Mouse (Mus musculus): ENCODE results near the gene Plxnb2. TPM values are rescaled to one million over a fixed set of nuclear protein-coding genes. Genes with fewer than 3 reads are reported as not detected.

The Plxnb2 gene
- total RNA-seq, 1 experiment = 116 TPM

DNA sequence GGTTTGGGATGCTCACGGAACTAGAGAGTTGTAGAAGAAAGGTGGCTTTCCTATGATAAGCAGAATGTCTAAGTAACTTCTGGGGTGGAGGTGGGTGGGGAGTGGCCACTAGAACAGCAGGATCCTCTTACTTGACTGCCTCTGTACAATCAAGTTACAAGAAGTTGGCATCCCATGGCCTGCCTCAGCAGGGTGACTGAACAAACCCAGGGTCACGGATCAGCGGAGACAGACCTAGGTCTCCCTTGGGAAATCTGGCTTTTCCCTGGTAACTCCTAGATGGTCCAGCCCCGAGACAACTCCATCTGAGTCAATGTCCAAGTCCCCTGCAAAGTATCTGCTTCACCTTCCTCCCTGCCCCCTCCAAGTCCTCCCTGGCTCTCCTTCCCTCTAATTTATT lies 32.7 kb downstream of the Plxnb2 start:
- no peak for TF ChIP-seq CHD2 (IDR thresholded peaks at IDR 0.05; ENCODE audit: low read depth, low read length)
- TF ChIP-seq ZNF384 (IDR thresholded peaks at IDR 0.05; ENCODE audit: low read depth, low read length) = no peak
- TF ChIP-seq ZC3H11A (IDR thresholded peaks at IDR 0.05; ENCODE audit: borderline replicate concordance, low read depth, low read length) = no peak
- TF ChIP-seq HCFC1 (IDR thresholded peaks at IDR 0.05; ENCODE audit: borderline replicate concordance, insufficient read depth, low read length) = no peak
- no peak for TF ChIP-seq MAFK (IDR thresholded peaks at IDR 0.05; ENCODE audit: insufficient read depth, low read depth, low read length)
- Histone ChIP-seq H3K9ac (ENCODE audit: insufficient read depth, low read depth, low read length, poor library complexity, severe bottlenecking) (no peak overlapping the region), H3K27ac (ENCODE audit: insufficient read depth, low read depth, low read length, poor library complexity, severe bottlenecking) (no peak overlapping the region), H3K4me1 (ENCODE audit: control insufficient read depth in 2 of 2, insufficient read depth in 2 of 2, low read length in 2 of 2, poor library complexity in 1 of 2) (peaks cover 0 to 31% of the 10 kb centered on the region in 2 experiments; a peak in 3 of 4 replicates), H3K36me3 (ENCODE audit: control insufficient read depth, insufficient read depth, low read length, poor library complexity, severe bottlenecking) (peaks cover 4% of the 10 kb centered on the region; the same call in 1 of the 2 replicates), H3K4me3 (ENCODE audit: insufficient read depth in 1 of 2, low read depth in 1 of 2, low read length in 2 of 2, poor library complexity in 1 of 2, severe bottlenecking in 1 of 2) (no peak overlapping the region), H3K9me3 (ENCODE audit: control insufficient read depth, insufficient read depth, low read depth, low read length) (no peaks in the 10 kb centered on the region)
- in situ Hi-C loops (cut with MboI; ENCODE audit: low sequenced_read_pairs in 2 of 2, unreplicated experiment in 2 of 2) = no loop called here
- DNase-seq (ENCODE audit: low read depth, low spot score) = no peak

- DNase-seq (ENCODE audit: low read depth, low spot score) = no peak
- Histone ChIP-seq H3K4me3 (ENCODE audit: insufficient read depth in 1 of 2, low read depth in 1 of 2, low read length in 2 of 2, poor library complexity in 1 of 2, severe bottlenecking in 1 of 2) (no peak overlapping the region), H3K9ac (ENCODE audit: insufficient read depth, low read depth, low read length, poor library complexity, severe bottlenecking) (no peak overlapping the region), H3K9me3 (ENCODE audit: control insufficient read depth, insufficient read depth, low read depth, low read length) (no peaks in the 10 kb centered on the region), H3K36me3 (ENCODE audit: control insufficient read depth, insufficient read depth, low read length, poor library complexity, severe bottlenecking) (peaks cover 4% of the 10 kb centered on the region; the same call in 1 of the 2 replicates), H3K27ac (ENCODE audit: insufficient read depth, low read depth, low read length, poor library complexity, severe bottlenecking) (no peak overlapping the region), H3K4me1 (ENCODE audit: control insufficient read depth in 2 of 2, insufficient read depth in 2 of 2, low read length in 2 of 2, poor library complexity in 1 of 2) (peaks cover 0 to 27% of the 10 kb centered on the region in 2 experiments; a peak in 3 of 4 replicates)
- TF ChIP-seq ZC3H11A (IDR thresholded peaks at IDR 0.05; ENCODE audit: borderline replicate concordance, low read depth, low read length) (no peak), CHD2 (IDR thresholded peaks at IDR 0.05; ENCODE audit: low read depth, low read length) (no peak), MAFK (IDR thresholded peaks at IDR 0.05; ENCODE audit: insufficient read depth, low read depth, low read length) (no peak), HCFC1 (IDR thresholded peaks at IDR 0.05; ENCODE audit: borderline replicate concordance, insufficient read depth, low read length) (no peak), ZNF384 (IDR thresholded peaks at IDR 0.05; ENCODE audit: low read depth, low read length) (no peak)
- in situ Hi-C loops (cut with MboI; ENCODE audit: low sequenced_read_pairs in 2 of 2, unreplicated experiment in 2 of 2) = no loop called here
Measured at GRCm38 (mm10) chr15:89147456-89147855, 33.1 kb downstream of the Plxnb2 start.

DNA sequence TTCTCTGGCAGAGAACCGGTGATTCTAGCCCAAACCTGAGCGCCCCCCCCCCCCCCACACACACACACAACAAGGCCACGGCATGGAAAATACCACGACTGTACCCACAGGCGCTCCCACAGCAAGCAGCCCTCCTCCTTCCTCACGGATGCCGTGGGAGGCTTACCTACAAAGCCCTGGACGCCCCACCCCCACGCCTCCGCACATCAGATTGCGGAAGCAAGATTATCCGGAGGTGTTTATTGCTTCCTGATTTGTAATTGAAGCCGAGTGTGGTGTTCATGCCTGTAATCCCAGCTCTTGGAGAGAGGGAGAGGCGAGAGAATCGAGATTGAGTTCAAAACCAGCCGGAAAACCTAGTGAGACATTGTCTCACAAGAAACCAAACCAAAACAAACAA lies 33.6 kb downstream of the Plxnb2 start:
- no peak for DNase-seq (ENCODE audit: low read depth, low spot score)
- in situ Hi-C loops (cut with MboI; ENCODE audit: low sequenced_read_pairs in 2 of 2, unreplicated experiment in 2 of 2) = no loop called here
- TF ChIP-seq CHD2 (IDR thresholded peaks at IDR 0.05; ENCODE audit: low read depth, low read length) = no peak
- no peak for TF ChIP-seq MAFK (IDR thresholded peaks at IDR 0.05; ENCODE audit: insufficient read depth, low read depth, low read length)
- no peak for TF ChIP-seq ZNF384 (IDR thresholded peaks at IDR 0.05; ENCODE audit: low read depth, low read length)
- no peak for TF ChIP-seq HCFC1 (IDR thresholded peaks at IDR 0.05; ENCODE audit: borderline replicate concordance, insufficient read depth, low read length)
- no peak for TF ChIP-seq ZC3H11A (IDR thresholded peaks at IDR 0.05; ENCODE audit: borderline replicate concordance, low read depth, low read length)
- no peaks in the 10 kb centered on the region for H3K9me3 ChIP-seq (ENCODE audit: control insufficient read depth, insufficient read depth, low read depth, low read length)
- peaks cover 4% of the 10 kb centered on the region; the same call in 1 of the 2 replicates for H3K36me3 ChIP-seq (ENCODE audit: control insufficient read depth, insufficient read depth, low read length, poor library complexity, severe bottlenecking)
- H3K4me3 ChIP-seq (ENCODE audit: insufficient read depth in 1 of 2, low read depth in 1 of 2, low read length in 2 of 2, poor library complexity in 1 of 2, severe bottlenecking in 1 of 2) = peak overlapping the region; percentile 45 to 65; a peak in 2 of 4 replicates
- H3K4me1 ChIP-seq (ENCODE audit: control insufficient read depth in 2 of 2, insufficient read depth in 2 of 2, low read length in 2 of 2, poor library complexity in 1 of 2) = peaks cover 0 to 25% of the 10 kb centered on the region in 2 experiments; a peak in 3 of 4 replicates
- no peak overlapping the region for H3K27ac ChIP-seq (ENCODE audit: insufficient read depth, low read depth, low read length, poor library complexity, severe bottlenecking)
- H3K9ac ChIP-seq (ENCODE audit: insufficient read depth, low read depth, low read length, poor library complexity, severe bottlenecking) = 0 out of 2 replicates have a peak overlapping the region, but pooled peaks have one; percentile 1

DNA sequence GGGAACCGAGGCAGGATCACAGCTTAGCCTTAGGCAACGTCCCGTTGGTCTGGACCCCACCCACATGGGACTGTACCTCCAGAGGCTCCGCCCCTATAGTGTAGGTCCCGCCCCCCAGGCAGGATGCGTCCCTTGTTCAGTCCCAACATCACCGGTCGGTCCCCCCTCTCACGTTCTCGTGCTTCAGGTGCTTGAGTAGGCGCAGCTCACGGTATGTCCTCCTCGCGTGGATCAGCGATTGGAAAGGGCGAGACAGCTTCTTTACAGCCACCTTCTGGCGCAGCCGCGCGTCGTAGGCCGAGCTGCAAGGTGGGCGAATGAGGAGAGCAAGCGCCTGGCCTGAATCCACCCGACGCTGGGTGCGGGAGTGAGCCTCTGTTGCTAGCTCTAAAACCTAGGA lies 34.1 kb downstream of the Plxnb2 start:
- Histone ChIP-seq H3K9me3 (ENCODE audit: control insufficient read depth, insufficient read depth, low read depth, low read length) (no peaks in the 10 kb centered on the region), H3K4me3 (ENCODE audit: insufficient read depth in 1 of 2, low read depth in 1 of 2, low read length in 2 of 2, poor library complexity in 1 of 2, severe bottlenecking in 1 of 2) (peak overlapping the region; percentile 45 to 65), H3K27ac (ENCODE audit: insufficient read depth, low read depth, low read length, poor library complexity, severe bottlenecking) (no peak overlapping the region), H3K9ac (ENCODE audit: insufficient read depth, low read depth, low read length, poor library complexity, severe bottlenecking) (0 out of 2 replicates have a peak overlapping the region, but pooled peaks have one; percentile 1), H3K4me1 (ENCODE audit: control insufficient read depth in 2 of 2, insufficient read depth in 2 of 2, low read length in 2 of 2, poor library complexity in 1 of 2) (peaks cover 0 to 26% of the 10 kb centered on the region in 2 experiments; a peak in 3 of 4 replicates), H3K36me3 (ENCODE audit: control insufficient read depth, insufficient read depth, low read length, poor library complexity, severe bottlenecking) (peaks cover 4% of the 10 kb centered on the region; the same call in 1 of the 2 replicates)
- in situ Hi-C loops (cut with MboI; ENCODE audit: low sequenced_read_pairs in 2 of 2, unreplicated experiment in 2 of 2) = no loop called here
- TF ChIP-seq MAFK (IDR thresholded peaks at IDR 0.05; ENCODE audit: insufficient read depth, low read depth, low read length) (no peak), ZC3H11A (IDR thresholded peaks at IDR 0.05; ENCODE audit: borderline replicate concordance, low read depth, low read length) (no peak), HCFC1 (IDR thresholded peaks at IDR 0.05; ENCODE audit: borderline replicate concordance, insufficient read depth, low read length) (no peak), ZNF384 (IDR thresholded peaks at IDR 0.05; ENCODE audit: low read depth, low read length) (no peak), CHD2 (IDR thresholded peaks at IDR 0.05; ENCODE audit: low read depth, low read length) (no peak)
- DNase-seq (ENCODE audit: low read depth, low spot score) = peak; percentile 73

All from ES-E14 (cell line).